Mouse (Mus musculus): ENCODE measurements around the gene Ppara. TPM values are rescaled to one million over a fixed set of nuclear protein-coding genes. Genes with fewer than 3 reads are reported as not detected.

The Ppara gene
- total and polyA plus RNA-seq, 3 experiments: 12.9 to 60.7 (median 53.1) TPM

- H3K79me2 ChIP-seq (replicated peaks; ENCODE audit: control insufficient read depth, insufficient read depth, low read length): no peaks in the 10 kb centered on the region
- H3K4me1 ChIP-seq (ENCODE audit: control insufficient read depth, insufficient read depth, low read length): peaks cover 3% of the 10 kb centered on the region; the same call in 1 of the 2 replicates
- intact Hi-C loops (cut with DNase I): no loop called here
- DNase-seq: no peak
- H3K27me3 ChIP-seq (ENCODE audit: control insufficient read depth, insufficient read depth, low read length): no peaks in the 10 kb centered on the region
- WGBS: 33% methylated on average over 2 of the region's 2 CpGs
- no peak overlapping the region for H3K9ac ChIP-seq (ENCODE audit: low read depth, low read length)
- no peaks in the 10 kb centered on the region for H3K36me3 ChIP-seq (ENCODE audit: control insufficient read depth, insufficient read depth, low read length)
- H3K27ac ChIP-seq: no peak overlapping the region
- TF ChIP-seq CTCF (IDR thresholded peaks at IDR 0.05) (no peak), EP300 (IDR thresholded peaks at IDR 0.05; ENCODE audit: insufficient read depth, low read depth, low read length) (no peak), POLR2A (IDR thresholded peaks at IDR 0.05; ENCODE audit: insufficient read depth, low read depth, low read length) (no peak)
- no peak overlapping the region for H3K4me3 ChIP-seq
Measured at GRCm38 (mm10) chr15:85730027-85730426, 4.8 kb upstream of the Ppara start.

GRCm38 (mm10) chr15:85731885-85732603, 2.7 kb upstream of the Ppara start:
- 45% methylated on average over 3 of the region's 3 CpGs for WGBS
- intact Hi-C loops (cut with DNase I): no loop called here
- H3K4me1 ChIP-seq (ENCODE audit: control insufficient read depth, insufficient read depth, low read length): peaks cover 1% of the 10 kb centered on the region; the same call in 1 of the 2 replicates
- no peak for DNase-seq
- no peak for TF ChIP-seq CTCF (IDR thresholded peaks at IDR 0.05)
- no peak for TF ChIP-seq POLR2A (IDR thresholded peaks at IDR 0.05; ENCODE audit: insufficient read depth, low read depth, low read length)
- TF ChIP-seq EP300 (IDR thresholded peaks at IDR 0.05; ENCODE audit: insufficient read depth, low read depth, low read length): no peak
- 0 out of 2 replicates have a peak, but pooled peaks cover 1% of the 10 kb centered on the region for H3K27me3 ChIP-seq (ENCODE audit: control insufficient read depth, insufficient read depth, low read length)
- H3K27ac ChIP-seq: no peak overlapping the region
- no peak overlapping the region for H3K9ac ChIP-seq (ENCODE audit: low read depth, low read length)
- H3K36me3 ChIP-seq (ENCODE audit: control insufficient read depth, insufficient read depth, low read length): no peaks in the 10 kb centered on the region
- no peaks in the 10 kb centered on the region for H3K79me2 ChIP-seq (replicated peaks; ENCODE audit: control insufficient read depth, insufficient read depth, low read length)
- no peak overlapping the region for H3K4me3 ChIP-seq

GRCm38 (mm10) chr15:85732604-85732968, 2.2 kb upstream of the Ppara start:
- Histone ChIP-seq H3K9ac (ENCODE audit: low read depth, low read length) (no peak overlapping the region), H3K4me1 (ENCODE audit: control insufficient read depth, insufficient read depth, low read length) (peaks cover 1% of the 10 kb centered on the region; the same call in 1 of the 2 replicates), H3K27me3 (ENCODE audit: control insufficient read depth, insufficient read depth, low read length) (0 out of 2 replicates have a peak, but pooled peaks cover 1% of the 10 kb centered on the region), H3K27ac (no peak overlapping the region), H3K36me3 (ENCODE audit: control insufficient read depth, insufficient read depth, low read length) (no peaks in the 10 kb centered on the region), H3K79me2 (replicated peaks; ENCODE audit: control insufficient read depth, insufficient read depth, low read length) (no peaks in the 10 kb centered on the region), H3K4me3 (no peak overlapping the region)
- intact Hi-C loops (cut with DNase I): no loop called here
- no peak for DNase-seq
- TF ChIP-seq CTCF (IDR thresholded peaks at IDR 0.05): no peak
- no peak for TF ChIP-seq EP300 (IDR thresholded peaks at IDR 0.05; ENCODE audit: insufficient read depth, low read depth, low read length)
- no peak for TF ChIP-seq POLR2A (IDR thresholded peaks at IDR 0.05; ENCODE audit: insufficient read depth, low read depth, low read length)
- 67% methylated on average over 5 of the region's 5 CpGs for WGBS

GRCm38 (mm10) chr15:85733686-85734085, 1.1 kb upstream of the Ppara start:
- peak overlapping the region; percentile 99 for H3K27ac ChIP-seq
- H3K4me1 ChIP-seq (ENCODE audit: control insufficient read depth, insufficient read depth, low read length): peaks cover 1% of the 10 kb centered on the region; the same call in 1 of the 2 replicates
- no peaks in the 10 kb centered on the region for H3K79me2 ChIP-seq (replicated peaks; ENCODE audit: control insufficient read depth, insufficient read depth, low read length)
- H3K27me3 ChIP-seq (ENCODE audit: control insufficient read depth, insufficient read depth, low read length): 0 out of 2 replicates have a peak, but pooled peaks cover 1% of the 10 kb centered on the region
- DNase-seq: no peak
- no peak overlapping the region for H3K9ac ChIP-seq (ENCODE audit: low read depth, low read length)
- intact Hi-C loops (cut with DNase I): no loop called here
- no peaks in the 10 kb centered on the region for H3K36me3 ChIP-seq (ENCODE audit: control insufficient read depth, insufficient read depth, low read length)
- WGBS: 88% methylated on average over 2 of the region's 2 CpGs
- H3K4me3 ChIP-seq: no peak overlapping the region
- TF ChIP-seq POLR2A (IDR thresholded peaks at IDR 0.05; ENCODE audit: insufficient read depth, low read depth, low read length) (no peak), CTCF (IDR thresholded peaks at IDR 0.05) (no peak), EP300 (IDR thresholded peaks at IDR 0.05; ENCODE audit: insufficient read depth, low read depth, low read length) (no peak)

- peaks cover 1% of the 10 kb centered on the region; the same call in 1 of the 2 replicates for H3K4me1 ChIP-seq (ENCODE audit: control insufficient read depth, insufficient read depth, low read length)
- WGBS: 28% methylated on average over 8 of the region's 8 CpGs
- H3K27ac ChIP-seq: peak overlapping the region; percentile 99
- intact Hi-C loops (cut with DNase I): no loop called here
- TF ChIP-seq EP300 (IDR thresholded peaks at IDR 0.05; ENCODE audit: insufficient read depth, low read depth, low read length): no peak
- TF ChIP-seq POLR2A (IDR thresholded peaks at IDR 0.05; ENCODE audit: insufficient read depth, low read depth, low read length): no peak
- TF ChIP-seq CTCF (IDR thresholded peaks at IDR 0.05): no peak
- H3K79me2 ChIP-seq (replicated peaks; ENCODE audit: control insufficient read depth, insufficient read depth, low read length): no peaks in the 10 kb centered on the region
- H3K4me3 ChIP-seq: no peak overlapping the region; the same call in 1 of the 2 replicates
- DNase-seq: no peak
- H3K27me3 ChIP-seq (ENCODE audit: control insufficient read depth, insufficient read depth, low read length): 0 out of 2 replicates have a peak, but pooled peaks cover 1% of the 10 kb centered on the region
- H3K36me3 ChIP-seq (ENCODE audit: control insufficient read depth, insufficient read depth, low read length): no peaks in the 10 kb centered on the region
- H3K9ac ChIP-seq (ENCODE audit: low read depth, low read length): peak overlapping the region; percentile 27
Measured at GRCm38 (mm10) chr15:85734148-85734547, 635 bp upstream of the Ppara start.
